Mouse (Mus musculus): Measurements from ENCODE around the gene Sertad2. TPM values are rescaled to one million over a fixed set of nuclear protein-coding genes. Genes with fewer than 3 reads are reported as not detected.
A peak's percentile ranks its signal among the peaks of the same experiment; 100 is the strongest.

Sertad2 gene
- polyA plus RNA-seq, 1 experiment from 2014 or later = 41.9 TPM

GRCm38 (mm10) chr11:20650006-20650639 is 107.1 kb downstream of the Sertad2 start:
- peaks cover 51% of the 10 kb centered on the region for H3K4me1 ChIP-seq
- no peaks in the 10 kb centered on the region for H3K27me3 ChIP-seq
- H3K27ac ChIP-seq = 0 out of 2 replicates have a peak overlapping the region, but pooled peaks have one; percentile 30
- WGBS = 72% methylated on average over 17 of the region's 17 CpGs
- no peak overlapping the region for H3K9ac ChIP-seq
- no peak overlapping the region for H3K4me3 ChIP-seq
- no peaks in the 10 kb centered on the region for H3K9me3 ChIP-seq
- H3K36me3 ChIP-seq = peaks cover 10% of the 10 kb centered on the region
- ATAC-seq (ENCODE audit: insufficient number of reproducible peaks, insufficient read depth, low FRiP score, low TSS enrichment) = no peak
- no peak overlapping the region for H3K4me2 ChIP-seq (replicated peaks)

DNA sequence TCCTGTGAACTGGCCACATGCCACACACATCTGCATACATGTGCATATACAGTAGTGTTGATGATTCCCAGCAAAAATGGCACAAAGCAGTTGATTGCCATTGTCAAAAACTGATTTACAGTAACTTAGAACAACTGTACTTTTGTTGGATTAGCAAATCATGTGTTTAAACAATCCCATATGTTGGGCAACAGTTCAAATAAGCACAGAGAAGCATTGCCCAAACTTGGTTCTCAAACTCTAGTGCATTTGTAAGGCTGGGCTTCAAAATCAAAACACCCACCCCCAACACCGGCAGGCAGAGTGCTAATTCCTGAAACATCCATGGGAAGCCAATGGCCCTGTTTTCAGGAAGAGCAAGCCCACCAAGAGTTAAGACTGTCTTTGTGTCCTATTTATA is 108.1 kb downstream of the Sertad2 start:
- Histone ChIP-seq H3K27me3 (no peaks in the 10 kb centered on the region), H3K36me3 (peaks cover 10% of the 10 kb centered on the region), H3K27ac (peak overlapping the region; percentile 38), H3K4me1 (peaks cover 54% of the 10 kb centered on the region), H3K4me2 (replicated peaks) (no peak overlapping the region), H3K4me3 (no peak overlapping the region), H3K9me3 (no peaks in the 10 kb centered on the region), H3K9ac (no peak overlapping the region)
- ATAC-seq (ENCODE audit: insufficient number of reproducible peaks, insufficient read depth, low FRiP score, low TSS enrichment) = no peak
- WGBS = 44% methylated on average over 1 of the region's 1 CpGs

DNA sequence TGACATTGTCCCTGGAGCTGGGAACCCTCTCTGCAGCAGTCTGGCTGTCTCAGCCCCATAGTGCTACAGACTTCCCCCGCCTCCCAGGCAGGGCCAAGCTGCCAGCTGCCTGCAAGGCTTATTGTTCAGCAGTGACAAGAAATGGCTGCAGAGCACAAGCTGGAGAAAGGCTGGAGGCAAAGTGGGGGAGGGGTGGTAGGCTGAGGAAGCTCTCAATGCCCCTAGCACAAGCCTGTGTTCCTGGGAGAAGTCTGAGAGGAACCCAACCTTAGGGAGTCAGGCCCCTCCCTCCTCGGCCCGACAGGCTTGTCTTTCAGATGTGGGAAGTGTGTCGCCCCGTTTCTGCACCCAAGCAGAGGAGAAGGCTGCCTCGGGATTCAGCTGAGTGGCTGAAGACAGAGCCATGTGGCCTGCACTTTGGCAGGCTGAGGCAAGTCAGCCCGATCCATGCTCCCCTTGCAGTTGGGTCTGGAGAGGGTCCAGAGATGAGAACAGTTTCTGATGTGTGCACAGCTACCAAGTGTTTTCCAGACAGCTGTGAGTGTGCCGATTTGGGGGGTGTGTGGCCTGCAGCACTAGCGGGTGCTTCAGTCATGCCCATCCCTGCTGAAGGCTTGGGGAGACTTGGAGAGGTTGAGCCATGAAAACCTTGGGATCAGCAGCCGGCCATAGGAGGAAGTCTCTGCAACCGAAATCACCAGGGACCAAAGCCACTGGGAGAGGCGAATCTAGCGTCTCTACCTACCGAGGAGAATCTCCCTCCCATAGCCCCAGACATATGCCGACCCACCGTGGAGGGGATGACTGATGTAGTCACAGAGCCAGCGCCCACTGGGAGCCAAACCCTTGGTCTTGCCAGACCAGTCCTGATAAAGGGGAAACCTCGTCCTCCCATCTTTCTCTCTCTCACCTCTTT is 113.0 kb downstream of the Sertad2 start:
- peak overlapping the region; percentile 43 for H3K4me2 ChIP-seq (replicated peaks)
- H3K9ac ChIP-seq = no peak overlapping the region
- H3K27me3 ChIP-seq = no peaks in the 10 kb centered on the region
- H3K27ac ChIP-seq = peak overlapping the region; percentile 83
- peaks cover 38% of the 10 kb centered on the region for H3K4me1 ChIP-seq
- peak; percentile 75 for ATAC-seq (ENCODE audit: insufficient number of reproducible peaks, insufficient read depth, low FRiP score, low TSS enrichment)
- 10% methylated on average over 18 of the region's 18 CpGs for WGBS
- no peaks in the 10 kb centered on the region for H3K9me3 ChIP-seq
- H3K36me3 ChIP-seq = peaks cover 4% of the 10 kb centered on the region; the same call in 1 of the 2 replicates
- H3K4me3 ChIP-seq = peak overlapping the region; percentile 12

GRCm38 (mm10) chr11:20656711-20657057 is 113.6 kb downstream of the Sertad2 start:
- peaks cover 4% of the 10 kb centered on the region; the same call in 1 of the 2 replicates for H3K36me3 ChIP-seq
- 0 out of 2 replicates have a peak overlapping the region, but pooled peaks have one; percentile 32 for H3K9ac ChIP-seq
- WGBS = 10% methylated on average over 10 of the region's 10 CpGs
- H3K4me1 ChIP-seq = peaks cover 32% of the 10 kb centered on the region
- peak overlapping the region; percentile 43 for H3K4me2 ChIP-seq (replicated peaks)
- no peaks in the 10 kb centered on the region for H3K9me3 ChIP-seq
- ATAC-seq (ENCODE audit: insufficient number of reproducible peaks, insufficient read depth, low FRiP score, low TSS enrichment) = no peak
- H3K27me3 ChIP-seq = no peaks in the 10 kb centered on the region
- H3K4me3 ChIP-seq = peak overlapping the region; percentile 12
- H3K27ac ChIP-seq = peak overlapping the region; percentile 83

- Histone ChIP-seq H3K9ac (no peak overlapping the region), H3K27me3 (no peaks in the 10 kb centered on the region), H3K36me3 (no peaks in the 10 kb centered on the region), H3K27ac (no peak overlapping the region), H3K4me2 (replicated peaks) (no peak overlapping the region), H3K9me3 (no peaks in the 10 kb centered on the region), H3K4me1 (peaks cover 39% of the 10 kb centered on the region), H3K4me3 (no peak overlapping the region)
- ATAC-seq (ENCODE audit: insufficient number of reproducible peaks, insufficient read depth, low FRiP score, low TSS enrichment) = no peak
- 81% methylated on average over 3 of the region's 3 CpGs for WGBS
Observed at GRCm38 (mm10) chr11:20659094-20659493, 116.0 kb downstream of the Sertad2 start.

- no peaks in the 10 kb centered on the region for H3K36me3 ChIP-seq
- no peak overlapping the region for H3K27ac ChIP-seq
- H3K4me2 ChIP-seq (replicated peaks) = no peak overlapping the region
- no peaks in the 10 kb centered on the region for H3K9me3 ChIP-seq
- H3K27me3 ChIP-seq = no peaks in the 10 kb centered on the region
- H3K4me1 ChIP-seq = peaks cover 26% of the 10 kb centered on the region
- ATAC-seq (ENCODE audit: insufficient number of reproducible peaks, insufficient read depth, low FRiP score, low TSS enrichment) = no peak
- H3K9ac ChIP-seq = no peak overlapping the region
- H3K4me3 ChIP-seq = no peak overlapping the region
- 74% methylated on average over 14 of the region's 14 CpGs for WGBS
Observed at GRCm38 (mm10) chr11:20660111-20661097, 117.4 kb downstream of the Sertad2 start.

GRCm38 (mm10) chr11:20661652-20662051 is 118.6 kb downstream of the Sertad2 start:
- H3K27ac ChIP-seq = no peak overlapping the region
- H3K9ac ChIP-seq = no peak overlapping the region
- H3K4me1 ChIP-seq = peaks cover 14% of the 10 kb centered on the region
- ATAC-seq (ENCODE audit: insufficient number of reproducible peaks, insufficient read depth, low FRiP score, low TSS enrichment) = no peak
- H3K27me3 ChIP-seq = no peaks in the 10 kb centered on the region
- no peak overlapping the region for H3K4me3 ChIP-seq
- no peak overlapping the region for H3K4me2 ChIP-seq (replicated peaks)
- H3K9me3 ChIP-seq = no peaks in the 10 kb centered on the region
- H3K36me3 ChIP-seq = no peaks in the 10 kb centered on the region
- WGBS = 44% methylated on average over 4 of the region's 4 CpGs

DNA sequence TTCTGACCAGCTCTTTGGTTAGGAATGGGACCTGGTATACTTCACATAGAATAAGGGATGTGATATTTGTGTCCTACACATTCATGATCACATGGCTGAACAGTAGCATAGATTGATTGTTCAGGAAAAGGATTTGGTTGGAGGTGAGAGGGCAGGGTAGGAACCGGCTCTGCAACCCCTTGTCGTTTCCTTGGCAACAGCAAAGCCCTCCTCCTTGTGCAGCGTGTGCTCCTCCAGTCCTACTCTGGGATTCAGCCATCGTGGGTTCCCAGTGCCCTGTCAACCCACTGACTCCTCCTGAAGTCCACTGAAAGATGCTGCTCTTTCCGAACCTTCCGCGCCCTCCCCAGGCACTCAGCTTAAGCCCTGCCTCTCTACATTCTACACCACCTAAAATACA is 119.8 kb downstream of the Sertad2 start:
- Histone ChIP-seq H3K4me1 (peaks cover 6% of the 10 kb centered on the region; the same call in 1 of the 2 replicates), H3K9ac (no peak overlapping the region), H3K27me3 (no peaks in the 10 kb centered on the region), H3K36me3 (no peaks in the 10 kb centered on the region), H3K4me2 (replicated peaks) (no peak overlapping the region), H3K9me3 (no peaks in the 10 kb centered on the region), H3K27ac (no peak overlapping the region), H3K4me3 (no peak overlapping the region)
- WGBS = 59% methylated on average over 7 of the region's 7 CpGs
- ATAC-seq (ENCODE audit: insufficient number of reproducible peaks, insufficient read depth, low FRiP score, low TSS enrichment) = no peak

GRCm38 (mm10) chr11:20663580-20664198 is 120.6 kb downstream of the Sertad2 start:
- H3K4me2 ChIP-seq (replicated peaks) = no peak overlapping the region
- H3K27me3 ChIP-seq = no peaks in the 10 kb centered on the region
- H3K27ac ChIP-seq = no peak overlapping the region
- 37% methylated on average over 5 of the region's 5 CpGs for WGBS
- peaks cover 6% of the 10 kb centered on the region; the same call in 1 of the 2 replicates for H3K4me1 ChIP-seq
- no peak overlapping the region for H3K9ac ChIP-seq
- ATAC-seq (ENCODE audit: insufficient number of reproducible peaks, insufficient read depth, low FRiP score, low TSS enrichment) = peak; percentile 42; the same call in 1 of the 2 replicates
- no peaks in the 10 kb centered on the region for H3K36me3 ChIP-seq
- no peaks in the 10 kb centered on the region for H3K9me3 ChIP-seq
- no peak overlapping the region for H3K4me3 ChIP-seq

- WGBS = 68% methylated on average over 9 of the region's 9 CpGs
- Histone ChIP-seq H3K27me3 (no peaks in the 10 kb centered on the region), H3K9me3 (no peaks in the 10 kb centered on the region), H3K9ac (no peak overlapping the region), H3K4me2 (replicated peaks) (no peak overlapping the region), H3K36me3 (no peaks in the 10 kb centered on the region), H3K27ac (no peak overlapping the region), H3K4me3 (no peak overlapping the region), H3K4me1 (peaks cover 6% of the 10 kb centered on the region; the same call in 1 of the 2 replicates)
- no peak for ATAC-seq (ENCODE audit: insufficient number of reproducible peaks, insufficient read depth, low FRiP score, low TSS enrichment)
Observed at GRCm38 (mm10) chr11:20664878-20665277, 121.8 kb downstream of the Sertad2 start.
